ENCODE assay signal across 11 mouse cellular contexts in the genomic region with DNA sequence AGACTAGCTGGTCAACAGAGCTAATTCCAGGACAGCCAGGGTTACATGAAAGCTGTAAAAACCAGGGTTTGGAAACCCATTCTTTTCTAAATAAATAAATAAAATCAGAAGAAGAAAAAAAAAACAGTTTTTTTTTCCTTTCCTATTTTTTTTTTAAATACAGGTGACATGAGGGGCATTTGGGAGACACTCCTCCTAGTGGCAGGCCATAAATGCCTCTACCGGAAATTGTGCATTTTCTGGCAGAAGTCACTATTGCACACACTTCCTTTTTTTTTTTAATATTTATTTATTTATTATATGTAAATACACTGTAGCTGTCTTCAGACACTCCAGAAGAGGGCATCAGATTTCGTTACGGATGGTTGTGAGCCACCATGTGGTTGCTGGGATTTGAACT. TPM values are rescaled to one million over a fixed set of nuclear protein-coding genes. Genes with fewer than 3 reads are reported as not detected.
DNase-seq lines count a peak whose midpoint lies in the region; ATAC-seq and TF ChIP-seq lines count a peak whose summit lies in the region.
"Not testable (repeated sequence)": the region's sequence is repeated elsewhere in the genome, so short reads cannot be mapped to it uniquely, and the experiment has no call there.
"Had no signal": no experiment of that assay in that cellular context is flagged by ENCODE, and none has a peak within 500 bp of the region (broad histone marks: within the 10 kb centered on the region; RNA-seq: fewer than 3 reads in every experiment).

No protein-coding gene starts in this region.

- H3K27ac ChIP-seq in forebrain, postnatal 0 days (ENCODE audit: low read depth, low read length); hindbrain, embryonic 10.5 days; intestine, postnatal 0 days (ENCODE audit: low read depth, low read length); limb, embryonic 14.5 days (replicated peaks; ENCODE audit: low read depth, low read length); lung, embryonic 15.5 days: not testable (repeated sequence)

- not testable (repeated sequence) for H3K36me3 ChIP-seq in forebrain, postnatal 0 days (ENCODE audit: insufficient read depth); intestine, postnatal 0 days (ENCODE audit: control insufficient read depth, insufficient read depth); limb, embryonic 14.5 days (ENCODE audit: control insufficient read depth, insufficient read depth, low read length); lung, embryonic 15.5 days; myocyte (ENCODE audit: control insufficient read depth, insufficient read depth)
- H3K36me3 ChIP-seq in hindbrain, embryonic 10.5 days, result peaks cover 17% of the 10 kb centered on the region; the same call in 1 of the 2 replicates

- peaks cover 64% of the 10 kb centered on the region for H3K79me2 ChIP-seq in myocyte (ENCODE audit: control insufficient read depth, insufficient read depth)

- H3K9me3 ChIP-seq in forebrain, postnatal 0 days (ENCODE audit: low read length); hindbrain, embryonic 10.5 days; intestine, postnatal 0 days (ENCODE audit: control insufficient read depth); limb, embryonic 14.5 days (ENCODE audit: control insufficient read depth, low read length); lung, embryonic 15.5 days: not testable (repeated sequence)

- not testable (repeated sequence) for ATAC-seq in forebrain, postnatal 0 days; intestine, postnatal 0 days; limb, embryonic 14.5 days (ENCODE audit: low FRiP score, low read depth); lung, embryonic 15.5 days (ENCODE audit: borderline replicate concordance, extremely low read depth, low FRiP score, low TSS enrichment)

- H3K9ac ChIP-seq in forebrain, postnatal 0 days; intestine, postnatal 0 days (ENCODE audit: low read depth, low read length); limb, embryonic 14.5 days (ENCODE audit: low read depth, low read length, severe bottlenecking); lung, embryonic 15.5 days: not testable (repeated sequence)

- not testable (repeated sequence) for TF ChIP-seq CTCF in forebrain, postnatal 0 days (IDR thresholded peaks at IDR 0.05; ENCODE audit: low read depth)
- TF ChIP-seq CTCF in intestine, postnatal 0 days (IDR thresholded peaks at IDR 0.05; ENCODE audit: low read depth), result peak; percentile 43

- not testable (repeated sequence) for H3K4me3 ChIP-seq in forebrain, postnatal 0 days (ENCODE audit: low read depth, low read length); intestine, postnatal 0 days (ENCODE audit: low read depth, low read length)
- H3K4me3 ChIP-seq in hindbrain, embryonic 10.5 days, result 0 out of 2 replicates have a peak overlapping the region, but pooled peaks have one; percentile 13
- H3K4me3 ChIP-seq in limb, embryonic 14.5 days (replicated peaks; ENCODE audit: low read length), result 0 out of 2 replicates have a peak overlapping the region, but pooled peaks have one; percentile 64
- peak overlapping the region; percentile 77; the same call in 1 of the 2 replicates for H3K4me3 ChIP-seq in lung, embryonic 15.5 days
- peak overlapping the region; percentile 65 for H3K4me3 ChIP-seq in myocyte

- not testable (repeated sequence) for H3ac ChIP-seq in myocyte (ENCODE audit: control insufficient read depth, insufficient read length)

- H3K27me3 ChIP-seq in forebrain, postnatal 0 days (ENCODE audit: insufficient read depth, low read length); hindbrain, embryonic 10.5 days (ENCODE audit: insufficient read depth, poor library complexity, severe bottlenecking); intestine, postnatal 0 days (replicated peaks; ENCODE audit: control insufficient read depth, insufficient read depth, low read length); limb, embryonic 14.5 days (ENCODE audit: control insufficient read depth, insufficient read depth, low read length); lung, embryonic 15.5 days; myocyte (ENCODE audit: control insufficient read depth, insufficient read depth, insufficient read length): not testable (repeated sequence)

- 70% methylated on average over 1 of the region's 3 CpGs for WGBS in forebrain, postnatal 0 days
- WGBS in hindbrain, embryonic 10.5 days, result 82% methylated on average over 3 of the region's 3 CpGs
- WGBS in intestine, postnatal 0 days, result 39% methylated on average over 1 of the region's 3 CpGs
- 79% methylated on average over 2 of the region's 3 CpGs for WGBS in limb, embryonic 14.5 days
- WGBS in lung, embryonic 15.5 days, result 47% methylated on average over 3 of the region's 3 CpGs

- DNase-seq in A20 (ENCODE audit: low read depth, low spot score), result peak; percentile 60
- DNase-seq in cerebellum, adult 11-12 months, result peak; percentile 11
- not testable (repeated sequence) for DNase-seq in forebrain, postnatal 0 days; hindbrain, embryonic 10.5 days (ENCODE audit: low spot score); limb, embryonic 14.5 days (ENCODE audit: low spot score)

- H3K4me1 ChIP-seq in forebrain, postnatal 0 days (ENCODE audit: insufficient read depth), result not testable (repeated sequence)
- H3K4me1 ChIP-seq in hindbrain, embryonic 10.5 days (replicated peaks), result peaks cover 57% of the 10 kb centered on the region
- H3K4me1 ChIP-seq in intestine, postnatal 0 days (replicated peaks; ENCODE audit: control insufficient read depth, insufficient read depth, low read length), result peaks cover 21% of the 10 kb centered on the region
- H3K4me1 ChIP-seq in limb, embryonic 14.5 days (ENCODE audit: control insufficient read depth, insufficient read depth, low read length), result peaks cover 27% of the 10 kb centered on the region
- H3K4me1 ChIP-seq in lung, embryonic 15.5 days, result peaks cover 49% of the 10 kb centered on the region

- TF ChIP-seq POLR2A in limb, embryonic 14.5 days (IDR thresholded peaks at IDR 0.05; ENCODE audit: borderline replicate concordance, extremely low read depth, insufficient read depth, insufficient read length); myocyte (IDR thresholded peaks at IDR 0.05; ENCODE audit: insufficient read length, low read depth): not testable (repeated sequence)

- peak overlapping the region; percentile 81; the same call in 1 of the 2 replicates for H3K4me2 ChIP-seq in forebrain, postnatal 0 days (ENCODE audit: low read depth)
- not testable (repeated sequence) for H3K4me2 ChIP-seq in intestine, postnatal 0 days (replicated peaks; ENCODE audit: low read depth)
- peak overlapping the region; percentile 70; the same call in 1 of the 2 replicates for H3K4me2 ChIP-seq in limb, embryonic 14.5 days (replicated peaks; ENCODE audit: low read depth, low read length, severe bottlenecking)
- peak overlapping the region; percentile 69 for H3K4me2 ChIP-seq in lung, embryonic 15.5 days
- H3K4me2 ChIP-seq in myocyte (ENCODE audit: low read depth), result peak overlapping the region; percentile 95

RNA-seq across cellular contexts. Expression of a gene that starts 1.8 kb away (rescaled TPM):
- total RNA-seq in forebrain, postnatal 0 days (2014; rRNA removed), result 57.8 and 60.5 TPM in 2 replicates
- polyA plus RNA-seq in forebrain, postnatal 0 days (2015; fragmentation: Nextera tagmentation; extraction: Ambion mirVana), result 17.2 and 17.5 TPM in 2 replicates
- polyA plus RNA-seq in hindbrain, embryonic 10.5 days (2016; fragmentation: Nextera tagmentation; extraction: Ambion mirVana), result 36.5 and 44.1 TPM in 2 replicates
- polyA plus RNA-seq in intestine, postnatal 0 days (2015; fragmentation: Nextera tagmentation; extraction: Ambion mirVana), result 35.0 TPM in 2 replicates
- 63.7 and 71.4 TPM in 2 replicates for polyA plus RNA-seq in limb, embryonic 14.5 days (2012; rRNA removed)
- 38.6 and 39.1 TPM in 2 replicates for polyA plus RNA-seq in limb, embryonic 14.5 days (2014; fragmentation: Nextera tagmentation; extraction: Ambion mirVana)
- 43.2 and 48.7 TPM in 2 replicates for polyA plus RNA-seq in lung, embryonic 15.5 days (2015; fragmentation: Nextera tagmentation; extraction: Ambion mirVana)
- 107 TPM for polyA plus RNA-seq in myocyte (2012; fragmentation: generic; extraction: Trizol)

RNA-seq across cellular contexts. Expression of a gene that starts 10.0 kb away (rescaled TPM):
- total RNA-seq in forebrain, postnatal 0 days (2014; rRNA removed), result 12.4 and 18.0 TPM in 2 replicates
- 9.9 and 13.1 TPM in 2 replicates for polyA plus RNA-seq in forebrain, postnatal 0 days (2015; fragmentation: Nextera tagmentation; extraction: Ambion mirVana)
- polyA plus RNA-seq in hindbrain, embryonic 10.5 days (2016; fragmentation: Nextera tagmentation; extraction: Ambion mirVana), result 23.2 and 24.5 TPM in 2 replicates
- polyA plus RNA-seq in intestine, postnatal 0 days (2015; fragmentation: Nextera tagmentation; extraction: Ambion mirVana), result 11.6 and 14.3 TPM in 2 replicates
- 23.1 and 25.5 TPM in 2 replicates for polyA plus RNA-seq in limb, embryonic 14.5 days (2012; rRNA removed)
- 29.7 and 30.0 TPM in 2 replicates for polyA plus RNA-seq in limb, embryonic 14.5 days (2014; fragmentation: Nextera tagmentation; extraction: Ambion mirVana)
- 19.1 and 22.5 TPM in 2 replicates for polyA plus RNA-seq in lung, embryonic 15.5 days (2015; fragmentation: Nextera tagmentation; extraction: Ambion mirVana)
- polyA plus RNA-seq in myocyte (2012; fragmentation: generic; extraction: Trizol), result 13.2 TPM

RNA-seq across cellular contexts. Expression of a gene that starts 49.6 kb away (rescaled TPM):
- 0.08 and 0.67 TPM in 2 replicates for total RNA-seq in forebrain, postnatal 0 days (2014; rRNA removed)
- polyA plus RNA-seq in forebrain, postnatal 0 days (2015; fragmentation: Nextera tagmentation; extraction: Ambion mirVana), result 0.31 and 0.68 TPM in 2 replicates
- polyA plus RNA-seq in hindbrain, embryonic 10.5 days (2016; fragmentation: Nextera tagmentation; extraction: Ambion mirVana), result not detected in 2 replicates
- 0.12 and 0.33 TPM in 2 replicates for polyA plus RNA-seq in intestine, postnatal 0 days (2015; fragmentation: Nextera tagmentation; extraction: Ambion mirVana)
- polyA plus RNA-seq in limb, embryonic 14.5 days (2012; rRNA removed), result 0.04 and 0.08 TPM in 2 replicates
- polyA plus RNA-seq in limb, embryonic 14.5 days (2014; fragmentation: Nextera tagmentation; extraction: Ambion mirVana), result 0.18 and 0.43 TPM in 2 replicates
- polyA plus RNA-seq in lung, embryonic 15.5 days (2015; fragmentation: Nextera tagmentation; extraction: Ambion mirVana), result 0.16 and 0.62 TPM in 2 replicates
- polyA plus RNA-seq in myocyte (2012; fragmentation: generic; extraction: Trizol), result not detected
- total RNA-seq: gastrocnemius, postnatal 10 days; heart, postnatal 10 days had no signal
- polyA plus RNA-seq: Patski had no signal

RNA-seq across cellular contexts. Expression of a gene that starts 59.6 kb away (rescaled TPM):
- total RNA-seq in forebrain, postnatal 0 days (2014; rRNA removed), result 49.6 and 51.1 TPM in 2 replicates
- polyA plus RNA-seq in forebrain, postnatal 0 days (2015; fragmentation: Nextera tagmentation; extraction: Ambion mirVana), result 38.9 and 43.0 TPM in 2 replicates
- polyA plus RNA-seq in hindbrain, embryonic 10.5 days (2016; fragmentation: Nextera tagmentation; extraction: Ambion mirVana), result 60.2 and 66.0 TPM in 2 replicates
- polyA plus RNA-seq in intestine, postnatal 0 days (2015; fragmentation: Nextera tagmentation; extraction: Ambion mirVana), result 103 TPM in 2 replicates
- polyA plus RNA-seq in limb, embryonic 14.5 days (2012; rRNA removed), result 79.1 and 91.0 TPM in 2 replicates
- polyA plus RNA-seq in limb, embryonic 14.5 days (2014; fragmentation: Nextera tagmentation; extraction: Ambion mirVana), result 83.2 and 90.5 TPM in 2 replicates
- polyA plus RNA-seq in lung, embryonic 15.5 days (2015; fragmentation: Nextera tagmentation; extraction: Ambion mirVana), result 102 and 110 TPM in 2 replicates
- 85.6 TPM for polyA plus RNA-seq in myocyte (2012; fragmentation: generic; extraction: Trizol)
